Mouse (Mus musculus) gonadal fat pad, adult 2 months (tissue): Measurements from ENCODE around the gene Tfap2a. TPM values are rescaled to one million over a fixed set of nuclear protein-coding genes. Genes with fewer than 3 reads are reported as not detected.

Source experiments
- DNase-seq: peaks from one replicate; pipeline ENCODE4 v3.0.0-alpha.2; 2012; ENCODE audit warnings: low read depth
- polyA plus RNA-seq: library from polyadenylated mRNA; depleted of rRNA; stranded (reverse); fragments of >200 nt; gene quantifications from 2 replicates; pipeline ENCODE4 v1.2.3, GENCODE M21; 2012

The Tfap2a gene
- polyA plus RNA-seq, 1 experiment, result 10.5 TPM

- DNase-seq, result no peak
Observed at GRCm38 (mm10) chr13:40713241-40713640, 24.9 kb downstream of the Tfap2a start.

- DNase-seq, result no peak
Observed at GRCm38 (mm10) chr13:40712526-40712832, 25.7 kb downstream of the Tfap2a start.

GRCm38 (mm10) chr13:40711661-40712525, 26.3 kb downstream of the Tfap2a start:
- no peak for DNase-seq

GRCm38 (mm10) chr13:40710062-40710342, 28.2 kb downstream of the Tfap2a start:
- DNase-seq, result no peak

- DNase-seq, result no peak
Observed at GRCm38 (mm10) chr13:40709321-40710061, 28.7 kb downstream of the Tfap2a start.

- no peak for DNase-seq
Observed at GRCm38 (mm10) chr13:40708913-40709312, 29.3 kb downstream of the Tfap2a start.

- DNase-seq, result no peak
Observed at GRCm38 (mm10) chr13:40708271-40708670, 29.9 kb downstream of the Tfap2a start.

GRCm38 (mm10) chr13:40707646-40708045, 30.5 kb downstream of the Tfap2a start:
- no peak for DNase-seq

- DNase-seq, result no peak
Observed at GRCm38 (mm10) chr13:40706612-40707011, 31.6 kb downstream of the Tfap2a start.

- DNase-seq, result no peak
Observed at GRCm38 (mm10) chr13:40705821-40706425, 32.3 kb downstream of the Tfap2a start.

GRCm38 (mm10) chr13:40704864-40705455, 33.2 kb downstream of the Tfap2a start:
- no peak for DNase-seq

GRCm38 (mm10) chr13:40703982-40704501, 34.1 kb downstream of the Tfap2a start:
- no peak for DNase-seq

GRCm38 (mm10) chr13:40703123-40703797, 34.9 kb downstream of the Tfap2a start:
- no peak for DNase-seq

- no peak for DNase-seq
Observed at GRCm38 (mm10) chr13:40702361-40703122, 35.6 kb downstream of the Tfap2a start.

GRCm38 (mm10) chr13:40701691-40702090, 36.5 kb downstream of the Tfap2a start:
- DNase-seq, result no peak

- no peak for DNase-seq
Observed at GRCm38 (mm10) chr13:40685790-40686189, 52.4 kb downstream of the Tfap2a start.

- no peak for DNase-seq
Observed at GRCm38 (mm10) chr13:40676730-40677129, 61.4 kb downstream of the Tfap2a start.
